Mouse (Mus musculus): ENCODE data around the gene Madd. TPM values are rescaled to one million over a fixed set of nuclear protein-coding genes. Genes with fewer than 3 reads are reported as not detected.

The Madd gene
- polyA plus RNA-seq, 1 experiment from 2014 or later = 6.8 TPM

DNA sequence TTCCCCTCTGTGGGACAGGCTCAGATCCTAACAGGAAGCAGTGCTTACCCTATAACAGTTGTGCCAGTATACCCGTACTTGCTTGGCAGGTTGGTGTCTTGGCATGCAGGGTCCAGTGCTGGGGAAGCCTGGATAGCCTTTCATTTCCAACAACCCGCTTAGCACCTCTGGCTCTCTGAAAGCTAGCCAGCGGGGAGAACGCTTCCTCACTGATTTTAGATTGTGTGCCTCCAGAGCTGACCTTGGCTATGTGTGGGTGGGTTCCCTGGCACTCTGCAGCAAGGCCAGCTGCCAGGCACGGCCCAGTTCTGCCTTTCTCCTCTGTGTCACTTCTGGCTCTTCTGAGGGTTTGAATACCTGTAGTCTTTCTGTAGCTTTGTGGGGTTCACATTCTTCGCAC, 53.5 kb downstream of the Madd start:
- 91% methylated on average over 6 of the region's 6 CpGs for WGBS
- ATAC-seq (ENCODE audit: insufficient number of reproducible peaks, low FRiP score, low TSS enrichment, low read depth) = no peak
- Histone ChIP-seq H3K4me3 (ENCODE audit: low read depth, low read length) (no peak overlapping the region), H3K4me1 (ENCODE audit: control insufficient read depth, insufficient read depth, low read length) (no peaks in the 10 kb centered on the region), H3K27me3 (ENCODE audit: control insufficient read depth, insufficient read depth, low read length) (no peaks in the 10 kb centered on the region), H3K4me2 (ENCODE audit: low read depth, severe bottlenecking) (no peak overlapping the region), H3K36me3 (ENCODE audit: control insufficient read depth, insufficient read depth, low read length) (no peaks in the 10 kb centered on the region), H3K9ac (ENCODE audit: low read length) (no peak overlapping the region), H3K9me3 (ENCODE audit: control insufficient read depth, low read length) (no peaks in the 10 kb centered on the region), H3K27ac (replicated peaks; ENCODE audit: low read depth, low read length) (no peak overlapping the region)
- DNase-seq (ENCODE audit: low spot score) = no peak

DNA sequence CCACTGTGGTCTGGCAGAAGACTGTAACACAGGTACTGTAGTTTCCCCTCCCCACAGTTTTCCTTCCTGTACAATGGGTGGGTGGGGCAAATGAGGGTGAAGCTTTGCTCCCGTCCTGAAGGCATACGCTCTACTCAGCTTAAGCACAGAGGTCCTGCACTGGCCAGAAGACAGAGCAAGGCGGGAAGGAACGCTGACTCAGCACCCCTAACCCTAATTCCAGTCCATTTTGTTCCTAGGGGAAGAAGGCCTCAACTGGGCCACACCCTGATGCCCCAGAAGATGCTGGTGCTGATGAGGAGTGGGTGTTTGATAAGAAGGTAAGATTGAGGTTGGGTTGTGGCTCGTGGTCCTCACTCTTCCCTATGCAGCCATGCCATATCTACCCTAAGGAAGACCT, 54.9 kb downstream of the Madd start:
- no peak overlapping the region for H3K9ac ChIP-seq (ENCODE audit: low read length)
- no peaks in the 10 kb centered on the region for H3K4me1 ChIP-seq (ENCODE audit: control insufficient read depth, insufficient read depth, low read length)
- DNase-seq (ENCODE audit: low spot score) (no peak), ATAC-seq (ENCODE audit: insufficient number of reproducible peaks, low FRiP score, low TSS enrichment, low read depth) (no peak)
- H3K9me3 ChIP-seq (ENCODE audit: control insufficient read depth, low read length) = no peaks in the 10 kb centered on the region
- H3K27ac ChIP-seq (replicated peaks; ENCODE audit: low read depth, low read length) = no peak overlapping the region
- no peak overlapping the region for H3K4me3 ChIP-seq (ENCODE audit: low read depth, low read length)
- WGBS = 85% methylated on average over 5 of the region's 5 CpGs
- H3K4me2 ChIP-seq (ENCODE audit: low read depth, severe bottlenecking) = no peak overlapping the region
- no peaks in the 10 kb centered on the region for H3K27me3 ChIP-seq (ENCODE audit: control insufficient read depth, insufficient read depth, low read length)
- no peaks in the 10 kb centered on the region for H3K36me3 ChIP-seq (ENCODE audit: control insufficient read depth, insufficient read depth, low read length)

DNA sequence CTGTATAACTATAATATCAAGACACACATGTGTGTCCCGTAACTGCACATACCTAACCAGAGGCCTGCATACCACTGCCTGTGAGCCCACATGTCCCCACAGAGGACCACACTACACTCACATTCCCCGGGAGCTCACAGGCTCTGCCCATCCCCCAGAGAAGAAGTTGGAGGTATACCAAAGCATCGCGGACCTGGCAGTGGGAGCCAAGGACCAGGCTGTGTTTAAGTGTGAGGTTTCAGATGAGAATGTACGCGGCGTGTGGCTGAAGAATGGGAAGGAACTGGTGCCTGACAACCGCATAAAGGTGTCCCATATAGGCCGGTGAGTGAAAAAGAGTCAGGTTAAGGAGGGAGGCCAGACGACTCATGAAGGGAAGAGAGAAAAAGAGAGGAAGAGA, 58.5 kb downstream of the Madd start:
- DNase-seq (ENCODE audit: low spot score) (no peak), ATAC-seq (ENCODE audit: insufficient number of reproducible peaks, low FRiP score, low TSS enrichment, low read depth) (no peak)
- Histone ChIP-seq H3K27me3 (ENCODE audit: control insufficient read depth, insufficient read depth, low read length) (no peaks in the 10 kb centered on the region; the same call in 1 of the 2 replicates), H3K9me3 (ENCODE audit: control insufficient read depth, low read length) (no peaks in the 10 kb centered on the region), H3K4me2 (ENCODE audit: low read depth, severe bottlenecking) (no peak overlapping the region), H3K27ac (replicated peaks; ENCODE audit: low read depth, low read length) (no peak overlapping the region), H3K4me1 (ENCODE audit: control insufficient read depth, insufficient read depth, low read length) (no peaks in the 10 kb centered on the region), H3K36me3 (ENCODE audit: control insufficient read depth, insufficient read depth, low read length) (no peaks in the 10 kb centered on the region), H3K9ac (ENCODE audit: low read length) (no peak overlapping the region), H3K4me3 (ENCODE audit: low read depth, low read length) (no peak overlapping the region)
- WGBS = 87% methylated on average over 10 of the region's 10 CpGs

DNA sequence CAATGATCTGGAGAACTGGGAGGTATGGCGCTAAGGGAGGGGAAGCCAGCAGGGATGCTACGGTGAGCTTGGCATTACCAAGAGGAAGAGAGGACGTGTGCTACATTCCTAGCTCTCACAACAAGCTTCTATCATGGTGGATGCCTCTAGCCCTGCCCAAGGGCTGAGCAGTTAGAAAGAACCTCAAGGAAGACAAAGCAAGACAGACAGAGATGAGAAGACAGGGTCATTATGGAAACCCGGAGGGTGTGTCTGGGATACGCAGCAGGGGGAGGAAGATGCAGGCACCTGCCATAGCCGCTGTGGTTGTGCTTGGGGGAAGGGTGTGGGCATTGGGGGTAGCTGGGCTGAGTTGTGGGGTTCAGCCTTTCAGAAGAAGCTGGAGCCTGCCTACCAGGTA, 60.1 kb downstream of the Madd start:
- Histone ChIP-seq H3K36me3 (ENCODE audit: control insufficient read depth, insufficient read depth, low read length) (no peaks in the 10 kb centered on the region), H3K9ac (ENCODE audit: low read length) (no peak overlapping the region), H3K4me2 (ENCODE audit: low read depth, severe bottlenecking) (no peak overlapping the region), H3K27me3 (ENCODE audit: control insufficient read depth, insufficient read depth, low read length) (no peaks in the 10 kb centered on the region; the same call in 1 of the 2 replicates), H3K4me3 (ENCODE audit: low read depth, low read length) (no peak overlapping the region), H3K27ac (replicated peaks; ENCODE audit: low read depth, low read length) (no peak overlapping the region), H3K9me3 (ENCODE audit: control insufficient read depth, low read length) (no peaks in the 10 kb centered on the region), H3K4me1 (ENCODE audit: control insufficient read depth, insufficient read depth, low read length) (no peaks in the 10 kb centered on the region)
- ATAC-seq (ENCODE audit: insufficient number of reproducible peaks, low FRiP score, low TSS enrichment, low read depth) = no peak
- WGBS = 76% methylated on average over 6 of the region's 6 CpGs
- no peak for DNase-seq (ENCODE audit: low spot score)

DNA sequence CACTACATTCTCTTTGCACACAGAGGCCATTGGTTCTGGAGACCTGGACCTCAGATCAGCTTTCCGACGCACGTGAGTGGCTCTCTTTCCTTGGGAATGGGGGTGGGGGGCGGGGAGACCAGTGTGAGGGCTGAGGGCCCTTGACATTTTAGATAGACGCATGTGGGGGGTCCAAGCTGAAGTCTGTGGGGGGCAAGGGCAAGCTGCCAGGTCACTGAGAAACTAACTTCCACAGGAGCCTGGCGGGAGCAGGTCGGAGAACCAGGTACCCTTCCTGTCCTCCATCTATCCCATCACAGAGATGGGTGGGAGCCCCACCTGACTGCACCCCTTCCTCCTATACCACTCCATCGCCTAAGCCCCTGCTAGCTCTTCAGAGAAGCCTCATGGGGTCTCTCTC, 62.1 kb downstream of the Madd start:
- Histone ChIP-seq H3K27me3 (ENCODE audit: control insufficient read depth, insufficient read depth, low read length) (no peaks in the 10 kb centered on the region; the same call in 1 of the 2 replicates), H3K4me3 (ENCODE audit: low read depth, low read length) (no peak overlapping the region), H3K4me1 (ENCODE audit: control insufficient read depth, insufficient read depth, low read length) (no peaks in the 10 kb centered on the region), H3K9ac (ENCODE audit: low read length) (no peak overlapping the region), H3K4me2 (ENCODE audit: low read depth, severe bottlenecking) (no peak overlapping the region), H3K36me3 (ENCODE audit: control insufficient read depth, insufficient read depth, low read length) (no peaks in the 10 kb centered on the region), H3K9me3 (ENCODE audit: control insufficient read depth, low read length) (no peaks in the 10 kb centered on the region), H3K27ac (replicated peaks; ENCODE audit: low read depth, low read length) (no peak overlapping the region)
- ATAC-seq (ENCODE audit: insufficient number of reproducible peaks, low FRiP score, low TSS enrichment, low read depth) (no peak), DNase-seq (ENCODE audit: low spot score) (no peak)
- WGBS = 67% methylated on average over 8 of the region's 8 CpGs

DNA sequence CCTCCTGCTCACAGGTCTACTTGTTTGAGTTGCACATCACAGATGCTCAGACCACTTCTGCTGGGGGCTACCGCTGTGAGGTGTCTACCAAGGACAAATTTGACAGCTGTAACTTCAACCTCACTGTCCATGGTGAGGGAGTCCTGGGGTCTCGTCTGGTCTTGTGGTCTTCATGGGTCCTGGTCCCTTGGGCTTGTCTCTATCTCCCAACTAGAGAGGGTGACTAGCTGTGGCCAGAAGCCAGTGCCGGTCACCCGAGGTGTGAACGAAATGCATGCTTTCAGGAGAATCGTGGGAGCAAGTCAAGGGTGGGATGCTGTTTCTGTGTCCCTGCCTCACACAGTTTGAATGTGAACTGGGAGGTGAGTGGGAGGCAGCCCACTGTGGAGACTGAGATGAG, 62.6 kb downstream of the Madd start:
- no peak overlapping the region for H3K27ac ChIP-seq (replicated peaks; ENCODE audit: low read depth, low read length)
- 71% methylated on average over 6 of the region's 6 CpGs for WGBS
- no peaks in the 10 kb centered on the region; the same call in 1 of the 2 replicates for H3K27me3 ChIP-seq (ENCODE audit: control insufficient read depth, insufficient read depth, low read length)
- no peak overlapping the region for H3K9ac ChIP-seq (ENCODE audit: low read length)
- H3K4me2 ChIP-seq (ENCODE audit: low read depth, severe bottlenecking) = no peak overlapping the region
- ATAC-seq (ENCODE audit: insufficient number of reproducible peaks, low FRiP score, low TSS enrichment, low read depth) = no peak
- DNase-seq (ENCODE audit: low spot score) = no peak
- H3K36me3 ChIP-seq (ENCODE audit: control insufficient read depth, insufficient read depth, low read length) = no peaks in the 10 kb centered on the region
- H3K9me3 ChIP-seq (ENCODE audit: control insufficient read depth, low read length) = no peaks in the 10 kb centered on the region
- no peak overlapping the region for H3K4me3 ChIP-seq (ENCODE audit: low read depth, low read length)
- H3K4me1 ChIP-seq (ENCODE audit: control insufficient read depth, insufficient read depth, low read length) = no peaks in the 10 kb centered on the region

DNA sequence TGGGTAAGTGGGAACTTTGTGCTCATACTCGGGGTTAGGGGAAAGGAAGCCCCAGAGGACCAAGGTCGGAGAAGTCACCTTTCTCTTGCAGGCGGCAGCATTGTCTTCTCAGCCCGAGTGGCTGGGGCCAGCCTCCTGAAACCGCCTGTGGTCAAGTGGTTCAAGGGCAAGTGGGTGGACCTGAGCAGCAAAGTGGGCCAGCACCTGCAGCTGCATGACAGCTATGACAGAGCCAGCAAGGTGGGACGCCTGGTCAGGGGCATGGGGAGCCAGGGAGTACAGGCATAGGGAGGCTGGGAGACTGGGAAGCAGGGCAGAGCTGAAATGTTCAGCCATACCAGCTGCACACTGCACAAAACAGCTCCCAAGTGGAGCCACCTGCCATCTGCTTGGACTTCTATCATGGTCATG, 63.4 kb downstream of the Madd start:
- no peak for ATAC-seq (ENCODE audit: insufficient number of reproducible peaks, low FRiP score, low TSS enrichment, low read depth)
- no peak for DNase-seq (ENCODE audit: low spot score)
- no peaks in the 10 kb centered on the region; the same call in 1 of the 2 replicates for H3K27me3 ChIP-seq (ENCODE audit: control insufficient read depth, insufficient read depth, low read length)
- H3K9ac ChIP-seq (ENCODE audit: low read length) = no peak overlapping the region
- H3K9me3 ChIP-seq (ENCODE audit: control insufficient read depth, low read length) = no peaks in the 10 kb centered on the region
- no peak overlapping the region for H3K27ac ChIP-seq (replicated peaks; ENCODE audit: low read depth, low read length)
- H3K4me3 ChIP-seq (ENCODE audit: low read depth, low read length) = no peak overlapping the region
- WGBS = 75% methylated on average over 6 of the region's 6 CpGs
- no peak overlapping the region for H3K4me2 ChIP-seq (ENCODE audit: low read depth, severe bottlenecking)
- H3K36me3 ChIP-seq (ENCODE audit: control insufficient read depth, insufficient read depth, low read length) = no peaks in the 10 kb centered on the region
- H3K4me1 ChIP-seq (ENCODE audit: control insufficient read depth, insufficient read depth, low read length) = no peaks in the 10 kb centered on the region

DNA sequence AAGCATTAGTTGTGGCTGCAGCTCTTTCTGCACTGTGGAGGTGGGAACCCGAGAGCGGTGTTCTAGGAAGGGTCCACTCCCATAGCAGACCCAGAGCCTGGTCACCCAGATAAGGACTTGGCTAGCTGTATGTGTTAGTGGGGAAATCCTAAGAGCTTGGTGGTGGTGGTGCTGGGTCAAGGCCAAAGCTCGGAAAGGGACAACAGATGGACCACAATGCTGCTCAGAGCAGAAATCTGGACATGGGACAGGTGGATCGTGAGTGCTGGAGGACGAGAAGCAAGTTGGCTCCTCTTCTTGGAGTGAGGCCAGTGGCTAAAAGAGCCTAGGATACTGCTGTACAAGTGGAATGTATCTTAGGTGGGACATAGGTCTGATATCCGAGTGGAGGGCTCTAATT, 64.1 kb downstream of the Madd start:
- Histone ChIP-seq H3K27ac (replicated peaks; ENCODE audit: low read depth, low read length) (no peak overlapping the region), H3K36me3 (ENCODE audit: control insufficient read depth, insufficient read depth, low read length) (no peaks in the 10 kb centered on the region), H3K9ac (ENCODE audit: low read length) (no peak overlapping the region), H3K9me3 (ENCODE audit: control insufficient read depth, low read length) (no peaks in the 10 kb centered on the region), H3K4me2 (ENCODE audit: low read depth, severe bottlenecking) (no peak overlapping the region; the same call in 1 of the 2 replicates), H3K27me3 (ENCODE audit: control insufficient read depth, insufficient read depth, low read length) (no peaks in the 10 kb centered on the region; the same call in 1 of the 2 replicates), H3K4me3 (ENCODE audit: low read depth, low read length) (no peak overlapping the region), H3K4me1 (ENCODE audit: control insufficient read depth, insufficient read depth, low read length) (no peaks in the 10 kb centered on the region)
- ATAC-seq (ENCODE audit: insufficient number of reproducible peaks, low FRiP score, low TSS enrichment, low read depth) = no peak
- DNase-seq (ENCODE audit: low spot score) = no peak
- 89% methylated on average over 6 of the region's 6 CpGs for WGBS

DNA sequence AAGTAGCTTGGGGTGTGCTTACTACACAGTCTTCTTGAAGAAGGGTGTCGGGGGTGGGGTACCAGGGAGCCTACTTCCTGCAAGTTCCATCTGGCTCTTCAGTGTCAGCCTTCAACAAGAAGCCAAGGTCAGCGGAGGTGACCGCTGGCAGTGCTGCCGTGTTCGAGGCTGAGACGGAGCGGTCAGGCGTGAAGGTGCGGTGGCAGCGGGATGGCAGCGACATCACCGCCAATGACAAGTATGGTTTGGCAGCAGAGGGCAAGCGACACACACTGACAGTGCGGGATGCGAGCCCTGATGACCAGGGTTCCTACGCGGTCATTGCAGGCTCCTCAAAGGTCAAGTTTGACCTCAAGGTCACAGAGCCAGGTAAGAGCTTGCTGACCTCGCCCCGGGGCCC, 64.6 kb downstream of the Madd start:
- H3K4me1 ChIP-seq (ENCODE audit: control insufficient read depth, insufficient read depth, low read length) = no peaks in the 10 kb centered on the region
- no peak overlapping the region for H3K9ac ChIP-seq (ENCODE audit: low read length)
- H3K4me3 ChIP-seq (ENCODE audit: low read depth, low read length) = no peak overlapping the region
- no peak overlapping the region for H3K4me2 ChIP-seq (ENCODE audit: low read depth, severe bottlenecking)
- WGBS = 88% methylated on average over 19 of the region's 19 CpGs
- no peaks in the 10 kb centered on the region for H3K36me3 ChIP-seq (ENCODE audit: control insufficient read depth, insufficient read depth, low read length)
- H3K27me3 ChIP-seq (ENCODE audit: control insufficient read depth, insufficient read depth, low read length) = no peaks in the 10 kb centered on the region; the same call in 1 of the 2 replicates
- no peak for ATAC-seq (ENCODE audit: insufficient number of reproducible peaks, low FRiP score, low TSS enrichment, low read depth)
- H3K9me3 ChIP-seq (ENCODE audit: control insufficient read depth, low read length) = no peaks in the 10 kb centered on the region
- no peak overlapping the region for H3K27ac ChIP-seq (replicated peaks; ENCODE audit: low read depth, low read length)
- DNase-seq (ENCODE audit: low spot score) = no peak
